Mouse (Mus musculus) olfactory bulb, adult 2 months (tissue): Measurements from ENCODE around the gene Gm26558. TPM values are rescaled to one million over a fixed set of nuclear protein-coding genes. Genes with fewer than 3 reads are reported as not detected.

Experiments
- H3K27ac ChIP-seq: fragments of 200-500 bp; 2 replicates; pipeline ENCODE4 v1.5.1; 2012; ENCODE audit warnings: low read depth, low read length; ENCODE audit not compliant: insufficient read depth
- H3K4me1 ChIP-seq: fragments of 200-500 bp; 2 replicates; pipeline ENCODE4 v1.6.1; 2012; ENCODE audit warnings: low read length; ENCODE audit not compliant: control insufficient read depth, insufficient read depth
- H3K4me3 ChIP-seq: fragments of 200-500 bp; 2 replicates; pipeline ENCODE4 v1.5.1; 2012; ENCODE audit warnings: mild to moderate bottlenecking, low read depth, low read length, moderate library complexity; ENCODE audit not compliant: insufficient read depth
- CTCF ChIP-seq: fragments of 200-500 bp; IDR thresholded peaks from 2 replicates; pipeline ENCODE4 v1.5.1; 2012; ENCODE audit warnings: low read depth, mild to moderate bottlenecking, low read length, moderate library complexity; ENCODE audit not compliant: insufficient read depth
- POLR2A ChIP-seq: fragments of 200-500 bp; IDR thresholded peaks from 2 replicates; pipeline ENCODE4 v1.6.1; 2012; ENCODE audit warnings: mild to moderate bottlenecking, low read depth, low read length, moderate library complexity; ENCODE audit not compliant: insufficient read depth
- WGBS: fragments of 180-500 bp; shearing (Covaris S2); methylation state at CpG from one replicate; pipeline ENCODE4 v1.1.7; 2018; 5-methylcytosine and 5-hydroxymethylcytosine counted together
- polyA plus RNA-seq: library from polyadenylated mRNA; stranded (reverse); fragments of >200 nt; gene quantifications from 2 replicates; pipeline ENCODE4 v1.2.4, GENCODE M21; 2012; ENCODE audit warnings: low replicate concordance; ENCODE audit not compliant: missing spikeins, insufficient read depth, insufficient read length

The Gm26558 gene
- polyA plus RNA-seq, 1 experiment, result not detected

GRCm38 (mm10) chr2:70632412-70632811 lies 29.5 kb downstream of the Gm26558 start:
- TF ChIP-seq POLR2A (no peak), CTCF (no peak)
- 88% methylated on average over 1 of the region's 1 CpGs for WGBS
- no peak overlapping the region for H3K27ac ChIP-seq
- H3K4me1 ChIP-seq, result peaks cover 3% of the 10 kb centered on the region; the same call in 1 of the 2 replicates
- H3K4me3 ChIP-seq, result no peak overlapping the region

DNA sequence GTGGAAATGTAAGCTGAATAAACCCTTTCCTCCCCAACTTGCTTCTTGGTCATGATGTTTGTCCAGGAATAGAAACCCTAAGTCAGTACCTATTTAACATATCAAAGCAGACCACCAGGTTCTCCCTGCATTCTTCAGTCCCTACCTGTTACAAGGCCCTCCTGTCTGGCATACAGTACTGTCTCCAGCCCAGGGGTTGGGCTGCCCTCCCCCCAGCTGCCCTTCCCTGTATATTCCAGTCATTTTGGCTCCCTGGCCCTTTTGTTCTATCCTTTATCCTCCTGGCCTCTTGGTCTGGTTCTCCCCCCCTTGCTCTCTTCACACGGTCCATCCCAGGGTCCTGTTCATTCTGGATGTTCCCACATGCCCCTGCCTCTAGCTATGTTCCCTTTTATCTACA lies 30.6 kb downstream of the Gm26558 start:
- Histone ChIP-seq H3K4me3 (no peak overlapping the region), H3K27ac (no peak overlapping the region), H3K4me1 (peaks cover 3% of the 10 kb centered on the region; the same call in 1 of the 2 replicates)
- WGBS, result 81% methylated on average over 1 of the region's 1 CpGs
- no peak for TF ChIP-seq CTCF
- no peak for TF ChIP-seq POLR2A

DNA sequence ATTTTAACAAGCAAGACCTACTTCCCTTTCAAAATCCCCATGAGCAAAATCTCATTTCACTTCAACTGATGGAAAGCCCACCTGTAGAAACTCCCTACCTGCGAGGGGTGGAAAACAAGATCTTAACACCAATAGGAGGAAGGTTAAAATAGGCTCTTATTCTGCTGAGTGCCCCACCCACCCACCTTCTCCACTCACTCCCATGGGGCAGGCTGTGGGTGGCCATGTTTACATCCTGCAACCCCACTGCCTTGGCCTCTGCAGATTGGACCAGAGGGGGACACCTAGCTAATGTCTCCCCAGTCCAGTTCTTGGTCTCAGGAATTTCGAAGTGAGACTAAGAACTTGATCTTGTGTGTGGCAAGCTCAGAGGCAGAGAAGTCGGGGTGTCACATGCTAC lies 32.0 kb downstream of the Gm26558 start:
- 82% methylated on average over 3 of the region's 3 CpGs for WGBS
- H3K4me3 ChIP-seq, result no peak overlapping the region

DNA sequence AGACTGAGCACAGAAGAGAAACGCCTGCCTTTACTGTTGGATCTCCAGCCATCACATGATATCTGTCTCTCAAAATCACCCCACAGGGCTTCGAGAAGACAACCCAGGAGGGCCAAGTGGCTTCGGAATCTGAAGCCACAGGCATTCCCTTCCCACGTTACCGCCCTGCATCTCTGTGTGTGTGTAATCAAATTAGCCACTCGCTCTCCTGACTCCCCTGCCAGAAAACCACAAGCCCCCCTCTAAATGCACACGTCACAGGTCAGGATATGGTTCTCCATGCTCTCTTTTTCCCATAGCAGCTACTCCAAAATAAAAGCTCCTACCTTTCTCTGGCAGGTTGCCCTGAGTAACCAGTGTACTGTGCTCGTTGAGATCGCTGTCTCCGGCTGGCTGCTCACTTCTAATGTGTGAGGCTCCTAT lies 32.6 kb downstream of the Gm26558 start:
- TF ChIP-seq POLR2A (no peak), CTCF (no peak)
- Histone ChIP-seq H3K4me3 (no peak overlapping the region; the same call in 1 of the 2 replicates), H3K27ac (no peak overlapping the region), H3K4me1 (peaks cover 3% of the 10 kb centered on the region; the same call in 1 of the 2 replicates)
- WGBS, result 13% methylated on average over 10 of the region's 10 CpGs

More for the DNA sequence above, 32.0 kb downstream of the Gm26558 start:
- Histone ChIP-seq H3K4me1 (peaks cover 3% of the 10 kb centered on the region; the same call in 1 of the 2 replicates), H3K27ac (no peak overlapping the region)
- TF ChIP-seq POLR2A (no peak), CTCF (no peak)

GRCm38 (mm10) chr2:70628397-70628796 lies 33.5 kb downstream of the Gm26558 start:
- WGBS, result 89% methylated on average over 12 of the region's 12 CpGs
- TF ChIP-seq CTCF (no peak), POLR2A (no peak)
- no peak overlapping the region for H3K27ac ChIP-seq
- H3K4me3 ChIP-seq, result no peak overlapping the region
- H3K4me1 ChIP-seq, result peaks cover 3% of the 10 kb centered on the region; the same call in 1 of the 2 replicates

- no peak overlapping the region for H3K27ac ChIP-seq
- TF ChIP-seq POLR2A, result no peak
- no peak for TF ChIP-seq CTCF
- H3K4me1 ChIP-seq, result peaks cover 3% of the 10 kb centered on the region; the same call in 1 of the 2 replicates
- 59% methylated on average over 7 of the region's 7 CpGs for WGBS
- H3K4me3 ChIP-seq, result no peak overlapping the region
Measured at GRCm38 (mm10) chr2:70625761-70626160, 36.1 kb downstream of the Gm26558 start.

DNA sequence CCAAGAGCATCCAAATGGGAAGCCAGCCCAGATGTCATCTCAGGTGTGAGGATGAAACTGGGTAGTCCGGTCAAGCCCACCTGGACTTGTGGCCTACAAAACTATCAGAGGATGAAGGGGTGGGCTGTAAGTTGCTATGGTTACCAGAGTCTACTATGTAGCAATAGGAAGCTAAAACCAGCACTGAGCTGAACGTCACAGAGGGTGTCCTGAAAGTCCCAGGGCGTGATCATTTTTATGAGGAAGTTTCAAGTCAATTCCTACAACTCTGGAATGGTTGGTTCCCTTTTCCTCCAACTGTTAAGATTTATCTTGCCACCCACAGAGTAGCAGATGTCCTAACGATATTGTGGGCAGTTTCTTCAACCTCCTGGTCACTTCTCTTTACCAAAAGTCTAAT lies 39.7 kb downstream of the Gm26558 start:
- Histone ChIP-seq H3K27ac (no peak overlapping the region), H3K4me3 (no peak overlapping the region), H3K4me1 (no peaks in the 10 kb centered on the region)
- 77% methylated on average over 4 of the region's 4 CpGs for WGBS
- TF ChIP-seq POLR2A (no peak), CTCF (no peak)

DNA sequence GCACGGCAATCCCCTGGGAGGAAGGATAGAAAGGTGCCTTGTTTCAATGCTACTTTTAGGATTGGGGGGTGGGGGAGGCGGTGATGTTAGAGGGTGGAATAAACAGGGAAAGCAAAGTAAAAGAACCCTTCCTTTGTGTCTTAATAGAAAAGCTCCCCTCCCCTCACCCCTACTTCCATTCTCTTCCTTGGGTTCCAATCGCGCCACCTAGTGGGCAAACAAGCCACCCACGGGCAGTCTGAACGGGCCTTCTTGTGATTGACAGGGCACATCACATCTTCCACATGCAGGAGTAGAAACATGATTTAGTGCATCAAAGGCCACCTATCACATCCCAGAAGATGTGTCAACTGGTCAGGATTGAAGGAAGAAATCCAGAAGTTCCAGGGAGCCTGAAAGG lies 41.7 kb downstream of the Gm26558 start:
- H3K27ac ChIP-seq, result no peak overlapping the region

DNA sequence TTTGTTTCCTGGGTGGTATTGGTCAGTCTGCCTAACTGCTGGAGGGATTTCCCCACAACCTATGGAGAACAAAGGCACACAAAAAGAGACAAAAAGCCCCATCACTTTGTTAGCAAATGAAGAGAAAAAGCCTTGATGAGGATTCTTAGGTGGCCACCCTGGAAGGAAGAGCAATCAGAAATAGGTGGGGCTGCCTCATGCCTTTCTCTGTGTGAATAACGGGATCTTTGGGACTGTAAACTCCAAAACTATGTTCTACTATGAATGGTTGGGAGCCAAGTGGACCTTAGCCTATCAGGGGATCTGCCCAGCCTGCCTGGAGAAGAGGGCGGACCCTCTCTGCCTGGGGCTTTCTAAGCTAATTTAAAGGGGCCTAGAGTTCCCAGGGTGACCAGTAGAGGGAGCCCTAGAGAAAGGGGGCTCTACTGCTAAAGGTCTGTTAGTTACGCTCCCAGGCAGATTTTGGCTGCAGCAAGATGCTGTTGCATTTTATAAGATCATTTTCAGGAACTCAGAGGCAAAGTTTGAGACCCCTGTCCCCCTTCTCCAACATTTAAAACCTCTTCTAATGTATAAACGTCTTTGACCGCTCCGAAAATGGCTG lies 42.6 kb downstream of the Gm26558 start:
- H3K4me3 ChIP-seq, result no peak overlapping the region
- TF ChIP-seq CTCF (no peak), POLR2A (no peak)
- H3K4me1 ChIP-seq, result no peaks in the 10 kb centered on the region
- no peak overlapping the region for H3K27ac ChIP-seq
- 74% methylated on average over 6 of the region's 6 CpGs for WGBS

More for the DNA sequence above, 41.7 kb downstream of the Gm26558 start:
- Histone ChIP-seq H3K4me3 (no peak overlapping the region), H3K4me1 (no peaks in the 10 kb centered on the region)
- TF ChIP-seq CTCF (peak; percentile 63; the same call in 1 of the 2 replicates), POLR2A (no peak)
- WGBS, result 7% methylated on average over 6 of the region's 6 CpGs
